Mouse (Mus musculus): ENCODE data around the gene 1700092M07Rik.

DNA sequence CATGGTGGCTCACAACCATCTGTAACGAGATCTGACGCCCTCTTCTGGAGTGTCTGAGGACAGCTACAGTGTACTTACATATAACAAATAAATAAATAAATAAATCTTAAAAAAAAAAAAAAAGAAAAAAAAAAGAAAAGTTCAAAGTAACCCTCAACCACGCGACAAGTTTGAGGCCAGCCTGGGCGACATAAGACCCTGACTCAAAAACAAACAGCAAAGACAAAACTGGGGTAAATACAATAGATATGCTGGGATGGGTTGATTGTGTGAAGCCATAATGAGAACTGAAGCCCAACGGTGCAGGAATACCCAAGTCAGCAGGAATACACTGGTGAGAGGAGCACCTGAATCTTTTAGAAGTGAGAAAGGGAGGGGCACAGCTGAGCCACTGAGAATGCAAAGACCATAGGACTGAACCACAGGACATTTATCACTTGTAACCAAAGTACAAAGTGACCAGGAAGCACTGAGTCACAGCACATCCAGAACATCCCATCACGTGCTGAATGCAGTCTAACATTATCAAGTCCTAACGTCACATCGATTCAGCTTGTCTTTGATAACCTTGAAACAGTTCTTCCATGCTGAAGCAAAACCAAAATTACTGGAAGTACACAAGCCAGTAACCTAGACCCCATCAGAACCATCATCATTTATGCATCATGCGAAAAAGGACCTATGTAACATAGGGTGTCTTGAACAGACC is 23.6 kb upstream of the 1700092M07Rik start:
- TF ChIP-seq CTCF (IDR thresholded peaks at IDR 0.05) (no peak), EP300 (IDR thresholded peaks at IDR 0.05) (no peak)
